Mouse (Mus musculus): ENCODE results near the gene Bola2. TPM values are rescaled to one million over a fixed set of nuclear protein-coding genes. Genes with fewer than 3 reads are reported as not detected.

Gene Bola2
- total and polyA plus RNA-seq, 3 experiments, result 60.4 to 341 (median 136) TPM

DNA sequence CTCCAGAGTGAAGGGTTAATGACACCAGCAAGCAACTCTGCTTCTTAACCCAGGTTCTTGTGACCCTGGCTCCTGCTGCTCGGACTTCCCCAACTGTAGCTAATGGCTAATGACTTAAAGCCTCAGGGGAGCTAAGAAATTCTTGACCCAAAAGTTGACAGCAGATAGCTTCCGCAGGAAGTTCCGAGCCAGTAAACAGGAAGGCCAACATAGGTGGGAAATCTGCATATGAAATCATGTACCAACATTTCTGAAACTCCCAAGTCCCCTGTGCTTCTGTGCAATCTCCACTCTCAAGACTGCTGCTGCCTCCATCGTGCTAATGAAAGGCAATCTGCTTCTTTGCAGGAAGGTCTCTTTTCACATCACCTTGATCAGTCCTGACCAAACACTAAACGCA is 49.5 kb upstream of the Bola2 start (continued):
- TF ChIP-seq IRF4 (IDR thresholded peaks at IDR 0.05; ENCODE audit: low read depth, low read length), result peak; percentile 64; the same call in 1 of the 2 replicates
- peak; percentile 89 for TF ChIP-seq ELF1 (IDR thresholded peaks at IDR 0.05; ENCODE audit: low read depth, low read length)
- TF ChIP-seq ETS1 (conservative IDR thresholded peaks at IDR 0.05; ENCODE audit: low read depth, low read length), result peak; percentile 81
- TF ChIP-seq MEF2A (IDR thresholded peaks at IDR 0.05; ENCODE audit: borderline replicate concordance, low read depth, low read length), result peak; percentile 71; the same call in 1 of the 2 replicates
- TF ChIP-seq CHD2 (IDR thresholded peaks at IDR 0.05; ENCODE audit: low read length), result no peak
- no peak; the same call in 1 of the 2 replicates for TF ChIP-seq RAD21 (IDR thresholded peaks at IDR 0.05; ENCODE audit: low read depth, low read length)
- peak; percentile 57; the same call in 1 of the 2 replicates for TF ChIP-seq TBP (conservative IDR thresholded peaks at IDR 0.05; ENCODE audit: low read depth, low read length)
- no peak for TF ChIP-seq USF2 (conservative IDR thresholded peaks at IDR 0.05; ENCODE audit: low read depth, low read length)
- TF ChIP-seq E2F4 (IDR thresholded peaks at IDR 0.05; ENCODE audit: insufficient replicate concordance, low read depth, low read length), result no peak; the same call in 1 of the 2 replicates
- TF ChIP-seq MAFK (IDR thresholded peaks at IDR 0.05; ENCODE audit: insufficient replicate concordance, low read length), result no peak
- TF ChIP-seq NRF1 (IDR thresholded peaks at IDR 0.05; ENCODE audit: low read depth, low read length), result no peak
- no peak for TF ChIP-seq RCOR1 (conservative IDR thresholded peaks at IDR 0.05; ENCODE audit: low read depth, low read length)
- TF ChIP-seq MYC (IDR thresholded peaks at IDR 0.05; ENCODE audit: low read depth, low read length), result no peak
- no peak for TF ChIP-seq GABPA (IDR thresholded peaks at IDR 0.05; ENCODE audit: insufficient replicate concordance, low read depth, low read length)

GRCm38 (mm10) chr7:126648486-126648885 is 46.7 kb upstream of the Bola2 start:
- peak overlapping the region; percentile 55 for H3K4me2 ChIP-seq (ENCODE audit: insufficient read depth, low read depth, poor library complexity, severe bottlenecking)
- no peak overlapping the region; the same call in 1 of the 2 replicates for H3K9ac ChIP-seq (ENCODE audit: insufficient read depth, low read depth)
- peaks cover 3% of the 10 kb centered on the region for H3K79me2 ChIP-seq (replicated peaks; ENCODE audit: control insufficient read depth, extremely low read depth, insufficient read depth, poor library complexity, severe bottlenecking)
- peaks cover 0 to 10% of the 10 kb centered on the region in 2 experiments for H3K36me3 ChIP-seq (replicated peaks in 1 of 2; ENCODE audit: control insufficient read depth in 1 of 2, insufficient read depth in 1 of 2, low read length in 1 of 2)
- peak overlapping the region in 2 of 3 experiments; percentile 50 to 70 for H3K4me3 ChIP-seq (replicated peaks in 1 of 3; ENCODE audit: low read depth in 2 of 3, low read length in 2 of 3, poor library complexity in 1 of 3)
- H3K9me3 ChIP-seq (replicated peaks; ENCODE audit: low read length), result no peaks in the 10 kb centered on the region
- in situ Hi-C loops (cut with MboI; ENCODE audit: low pct_ligation_motif_present, low pct_unique_long_range_greater_than_20kb, low sequenced_read_pairs), result loop anchor here (10.0 kb wide), 1 partner anchor 466 kb away; no protein-coding TSS in a partner anchor
- 0 out of 2 replicates have a peak overlapping the region, but pooled peaks have one; percentile 28 for H3K27ac ChIP-seq (ENCODE audit: insufficient read depth, low read depth)
- peak; percentile 44 for DNase-seq (ENCODE audit: extremely low read depth)
- dilution Hi-C loops (cut with MboI; ENCODE audit: extremely low pct_ligation_motif_present, extremely low pct_unique_long_range_greater_than_20kb, low sequenced_read_pairs), result no loop called here
- peaks cover 13 to 70% of the 10 kb centered on the region in 2 experiments for H3K4me1 ChIP-seq (ENCODE audit: control insufficient read depth in 1 of 2, insufficient read depth in 2 of 2)
- TF ChIP-seq RAD21 (IDR thresholded peaks at IDR 0.05; ENCODE audit: low read depth, low read length), result peak; percentile 27
- TF ChIP-seq ZNF384 (IDR thresholded peaks at IDR 0.05; ENCODE audit: low read depth, low read length), result no peak
- TF ChIP-seq CTCF (conservative IDR thresholded peaks at IDR 0.05 in 1 of 2, IDR thresholded peaks at IDR 0.05 in 1 of 2; ENCODE audit: low read depth in 2 of 2, low read length in 2 of 2), result peak in 1 of 2 experiments; percentile 45; a peak in 2 of 4 replicates
- no peaks in the 10 kb centered on the region for H3K27me3 ChIP-seq (replicated peaks)

All from CH12.LX (cell line).